Mouse (Mus musculus) cerebellum, adult 2 months (tissue): ENCODE results near the gene Pdzd2.

ENCODE experiments used
- CTCF ChIP-seq: fragments of 200-500 bp; IDR thresholded peaks from 2 replicates; pipeline ENCODE4 v1.5.1; 2011; ENCODE audit warnings: low read depth, mild to moderate bottlenecking, control low read depth, low read length, moderate library complexity, borderline replicate concordance; ENCODE audit not compliant: insufficient read depth
- POLR2A ChIP-seq: fragments of 200-500 bp; IDR thresholded peaks from 2 replicates; pipeline ENCODE4 v1.6.1; 2011; ENCODE audit warnings: low read length, control low read depth, borderline replicate concordance; ENCODE audit not compliant: insufficient read depth

- TF ChIP-seq CTCF (no peak), POLR2A (no peak)
Observed at GRCm38 (mm10) chr15:12494084-12494483, 245.6 kb downstream of the Pdzd2 start.
